Mouse (Mus musculus) thymus, postnatal 10 days (tissue): ENCODE results near the gene Grik5.
"Not testable (repeated sequence)": the region's sequence is repeated elsewhere in the genome, so short reads cannot be mapped to it uniquely, and the experiment has no call there.

Experiments
- DNase-seq, 2 experiments: peaks; one replicate each; pipeline ENCODE4 v3.0.0; 2021; ENCODE audit warnings: low spot score in 2 of 2

The Grik5 gene

GRCm38 (mm10) chr7:25079496-25080026, 7.4 kb upstream of the Grik5 start:
- DNase-seq, result no peak

GRCm38 (mm10) chr7:25077414-25077755, 5.2 kb upstream of the Grik5 start:
- no peak for DNase-seq

- DNase-seq, result peak; percentile 94 to 98
Observed at GRCm38 (mm10) chr7:25076663-25077413, 4.7 kb upstream of the Grik5 start.

- no peak for DNase-seq
Observed at GRCm38 (mm10) chr7:25076296-25076662, 4.1 kb upstream of the Grik5 start.

DNA sequence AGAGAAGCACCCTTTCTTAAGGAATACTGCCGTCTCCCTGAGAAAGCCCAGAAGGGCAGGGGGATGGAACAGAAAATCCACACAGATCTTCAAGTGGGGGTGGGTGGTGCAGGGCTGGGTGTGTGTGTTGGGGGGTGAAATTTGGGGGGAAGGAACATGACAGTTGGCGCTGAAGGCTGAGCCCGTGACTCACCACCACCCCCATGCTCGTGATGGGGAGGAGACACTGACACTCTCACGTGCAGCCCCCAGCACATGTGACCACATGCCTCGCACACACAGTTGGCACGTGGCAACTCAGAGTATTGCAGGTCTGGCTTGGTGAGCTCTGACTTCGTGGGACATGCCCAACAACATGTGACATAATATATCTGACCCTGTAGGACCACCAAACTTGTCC, 1.8 kb upstream of the Grik5 start:
- DNase-seq, result no peak

DNA sequence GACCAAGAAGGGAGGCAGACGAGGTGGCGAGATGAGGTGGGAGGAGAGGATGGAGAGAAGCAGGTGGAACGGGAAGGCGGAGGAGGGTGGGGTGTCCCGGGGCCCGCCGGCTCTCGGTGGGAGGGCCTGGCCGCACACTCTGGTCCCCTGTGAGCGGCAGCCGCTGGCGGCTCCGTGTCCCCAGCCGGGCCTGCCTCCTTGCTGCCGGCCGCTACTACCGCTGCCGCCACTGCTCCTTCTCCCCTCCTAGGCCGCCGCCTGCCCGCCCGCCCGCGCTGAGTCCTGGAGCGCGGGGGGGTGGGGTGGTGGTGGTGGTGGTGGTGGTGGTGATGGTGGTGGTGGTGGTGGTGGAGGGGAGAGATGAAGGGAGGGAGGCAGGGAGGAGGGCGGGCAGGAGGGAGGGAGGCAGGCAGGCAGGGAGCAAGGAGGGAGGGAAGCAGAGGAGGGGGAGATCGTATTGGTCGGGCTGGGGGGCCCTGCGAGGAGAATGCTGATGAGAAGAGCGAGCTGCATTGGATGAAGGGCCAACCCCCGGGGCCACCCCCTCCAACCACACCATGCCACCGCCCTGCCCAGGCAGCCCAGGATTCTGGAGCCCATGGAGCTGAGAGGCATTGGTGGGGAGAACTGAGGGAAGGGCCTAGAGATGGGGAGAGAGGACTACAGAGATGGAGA, 707 bp upstream of the Grik5 start:
- no peak for DNase-seq

DNA sequence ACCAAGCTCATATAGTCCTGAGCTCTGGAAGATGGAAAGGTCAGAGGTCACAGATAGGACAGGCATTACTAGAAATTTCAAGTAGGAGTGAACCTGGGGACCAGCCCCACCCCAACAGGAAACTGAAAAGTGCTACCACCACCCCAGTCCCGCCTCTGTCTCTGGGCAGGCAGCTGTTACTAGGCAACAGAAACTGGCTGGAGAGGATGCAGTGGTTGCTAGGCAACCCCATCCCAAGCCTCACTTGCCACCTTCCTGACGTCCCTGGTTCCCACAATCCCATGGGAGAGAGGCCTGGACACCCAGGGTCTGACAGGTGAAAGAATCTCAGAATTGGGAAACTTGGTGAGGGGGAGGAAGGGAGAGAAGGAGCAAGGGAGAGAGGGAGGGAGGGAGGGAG, 3.4 kb downstream of the Grik5 start:
- DNase-seq, result no peak

- no peak for DNase-seq
Observed at GRCm38 (mm10) chr7:25067909-25068656, 4.1 kb downstream of the Grik5 start.

GRCm38 (mm10) chr7:25067338-25067737, 4.8 kb downstream of the Grik5 start:
- no peak for DNase-seq

- no peak for DNase-seq
Observed at GRCm38 (mm10) chr7:25063900-25064299, 8.2 kb downstream of the Grik5 start.

GRCm38 (mm10) chr7:25063346-25063745, 8.8 kb downstream of the Grik5 start:
- DNase-seq, result no peak

- no peak for DNase-seq
Observed at GRCm38 (mm10) chr7:25058836-25059235, 13.3 kb downstream of the Grik5 start.

DNA sequence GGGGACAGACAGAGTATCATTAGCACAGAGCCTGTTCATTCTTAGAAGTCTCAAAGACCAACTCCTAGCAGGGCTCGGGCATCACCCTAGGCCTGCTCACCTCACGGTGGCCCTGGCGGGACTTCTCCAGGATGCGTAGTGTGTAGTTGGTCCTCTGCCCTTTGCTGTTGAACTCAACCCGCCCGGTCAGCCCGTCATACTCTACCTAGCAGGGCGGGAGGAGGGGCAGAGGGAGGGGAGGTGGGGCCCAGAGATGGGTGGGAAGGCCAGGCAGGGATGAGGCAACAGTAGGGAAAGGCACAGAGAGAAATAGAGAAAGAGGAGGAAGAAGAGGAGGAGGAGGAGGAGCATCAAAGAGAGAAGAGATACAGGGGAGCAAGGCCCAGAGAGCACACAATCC, 13.8 kb downstream of the Grik5 start:
- no peak for DNase-seq

- DNase-seq, result no peak
Observed at GRCm38 (mm10) chr7:25057888-25058287, 14.3 kb downstream of the Grik5 start.

DNA sequence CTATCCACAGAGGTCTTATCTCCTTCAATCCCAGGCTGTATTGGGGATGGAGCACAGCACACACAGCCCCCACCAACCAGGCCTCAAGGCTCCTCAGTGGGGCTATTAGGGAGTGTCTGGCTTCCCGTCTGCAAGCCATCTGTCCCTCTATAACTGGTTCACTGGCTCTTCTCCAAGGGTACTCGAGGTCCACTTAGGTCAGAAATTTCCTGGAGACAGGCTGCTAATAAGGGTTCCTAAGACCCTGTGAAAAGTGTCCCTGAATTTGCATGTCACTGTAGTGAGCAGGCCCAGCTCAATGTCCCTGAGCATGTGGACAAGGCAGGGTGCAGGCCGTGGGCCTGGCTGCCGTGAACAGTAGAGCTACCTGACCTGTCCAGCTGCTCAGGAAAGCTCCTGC, 15.2 kb downstream of the Grik5 start:
- no peak for DNase-seq

GRCm38 (mm10) chr7:25052587-25052986, 19.6 kb downstream of the Grik5 start:
- no peak for DNase-seq

DNA sequence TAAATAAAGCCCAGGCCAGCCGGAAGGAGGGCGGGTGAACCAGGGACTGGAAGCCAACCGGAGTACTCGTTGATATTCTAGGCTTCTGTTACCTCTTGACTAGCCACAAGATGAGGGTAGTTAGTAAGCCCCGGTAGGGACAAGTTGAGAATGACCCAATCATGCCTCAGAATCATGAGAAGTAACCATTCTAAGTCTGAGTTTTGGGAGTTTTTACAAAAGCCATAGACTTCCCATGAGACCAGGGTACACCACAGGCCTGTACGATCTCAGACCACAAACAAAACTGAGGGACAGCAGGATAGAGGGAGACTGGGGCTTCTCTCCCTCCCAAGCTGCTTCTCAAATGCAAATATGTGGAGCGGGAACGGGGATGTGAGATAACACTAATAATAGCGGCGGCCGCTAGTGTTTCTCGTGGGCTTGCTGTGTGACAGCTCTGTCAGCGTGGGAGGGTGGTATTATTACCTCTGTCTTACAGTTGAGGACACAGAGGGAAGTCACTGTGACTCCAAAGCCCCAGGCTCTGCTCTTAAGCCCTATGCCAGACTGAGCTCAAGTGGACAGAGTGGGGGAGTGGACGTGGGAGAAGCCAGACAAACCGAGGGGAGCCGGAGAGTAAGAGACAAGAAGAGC, 22.7 kb downstream of the Grik5 start:
- no peak for DNase-seq

GRCm38 (mm10) chr7:25047363-25047762, 24.8 kb downstream of the Grik5 start:
- DNase-seq, result no peak

GRCm38 (mm10) chr7:25044599-25044998, 27.5 kb downstream of the Grik5 start:
- DNase-seq, result not testable (repeated sequence)

- DNase-seq, result no peak
Observed at GRCm38 (mm10) chr7:25041921-25042320, 30.2 kb downstream of the Grik5 start.

DNA sequence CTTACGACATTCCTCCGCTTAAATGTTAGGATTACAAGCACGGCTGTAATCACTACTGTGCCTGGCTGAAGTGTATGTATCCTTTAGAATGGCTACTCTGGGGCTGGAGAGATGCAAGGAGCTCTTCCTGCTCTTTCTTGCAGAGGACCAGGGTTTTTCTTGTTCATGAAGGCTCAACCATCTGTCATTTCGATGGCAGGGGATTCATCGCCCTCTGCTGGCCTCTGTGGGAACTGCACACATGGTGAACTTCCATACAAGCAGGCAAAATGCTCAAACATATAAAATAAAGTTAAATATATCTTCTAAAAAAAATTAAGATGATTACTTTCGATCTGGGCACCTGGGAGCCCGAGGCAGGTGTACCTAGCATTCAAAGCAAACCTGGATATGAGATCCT, 36.2 kb downstream of the Grik5 start:
- peak; percentile 40 to 79 for DNase-seq

DNA sequence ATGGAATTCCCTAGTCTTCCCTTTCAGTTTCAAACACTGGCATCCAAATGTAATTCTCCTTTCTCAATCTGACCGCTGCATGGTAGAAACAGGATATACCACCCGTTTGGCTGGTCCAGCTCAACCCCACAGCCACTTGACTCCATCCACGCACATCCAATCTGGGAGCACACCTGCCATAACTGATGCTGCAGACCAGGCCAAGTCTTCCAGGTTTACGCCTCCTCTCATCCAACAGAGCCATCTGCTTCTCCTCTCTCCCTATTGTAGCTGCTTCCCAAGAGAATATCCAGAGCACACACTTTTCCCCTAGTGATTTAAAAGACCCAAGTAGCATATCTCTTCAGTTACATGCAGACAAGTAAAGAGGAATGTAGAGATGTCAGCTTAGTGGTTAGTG, 37.4 kb downstream of the Grik5 start:
- DNase-seq, result no peak
